Mouse (Mus musculus): ENCODE measurements around the gene Ppp2r5b. TPM values are rescaled to one million over a fixed set of nuclear protein-coding genes. Genes with fewer than 3 reads are reported as not detected.

Gene Ppp2r5b
- polyA plus RNA-seq, 1 experiment from 2014 or later, result 117 TPM

- Histone ChIP-seq H3K4me2 (ENCODE audit: low read length) (no peak overlapping the region), H3K27ac (ENCODE audit: low read length) (no peak overlapping the region), H3K9me3 (ENCODE audit: control insufficient read depth, low read length) (no peaks in the 10 kb centered on the region), H3K9ac (replicated peaks; ENCODE audit: low read depth, low read length) (no peak overlapping the region), H3K27me3 (replicated peaks; ENCODE audit: control insufficient read depth, insufficient read depth, low read length) (no peaks in the 10 kb centered on the region), H3K4me1 (replicated peaks; ENCODE audit: control insufficient read depth, insufficient read depth, low read length) (peaks cover 17% of the 10 kb centered on the region), H3K4me3 (replicated peaks; ENCODE audit: low read length) (no peak overlapping the region), H3K36me3 (ENCODE audit: control insufficient read depth, insufficient read depth) (peaks cover 13% of the 10 kb centered on the region; the same call in 1 of the 2 replicates)
- 93% methylated on average over 4 of the region's 4 CpGs for WGBS
- no peak for ATAC-seq
These were observed 5.3 kb downstream of the Ppp2r5b start for GRCm38 (mm10) chr19:6230411-6230810.

- no peak overlapping the region for H3K4me3 ChIP-seq (replicated peaks; ENCODE audit: low read length)
- H3K27me3 ChIP-seq (replicated peaks; ENCODE audit: control insufficient read depth, insufficient read depth, low read length), result no peaks in the 10 kb centered on the region
- 83% methylated on average over 4 of the region's 4 CpGs for WGBS
- no peak overlapping the region for H3K4me2 ChIP-seq (ENCODE audit: low read length)
- H3K9ac ChIP-seq (replicated peaks; ENCODE audit: low read depth, low read length), result no peak overlapping the region
- no peaks in the 10 kb centered on the region for H3K4me1 ChIP-seq (replicated peaks; ENCODE audit: control insufficient read depth, insufficient read depth, low read length)
- H3K36me3 ChIP-seq (ENCODE audit: control insufficient read depth, insufficient read depth), result peaks cover 13% of the 10 kb centered on the region; the same call in 1 of the 2 replicates
- H3K27ac ChIP-seq (ENCODE audit: low read length), result no peak overlapping the region
- ATAC-seq, result 0 out of 2 replicates have a peak, but pooled peaks have one; percentile 20
- no peaks in the 10 kb centered on the region for H3K9me3 ChIP-seq (ENCODE audit: control insufficient read depth, low read length)
These were observed 7.8 kb downstream of the Ppp2r5b start for GRCm38 (mm10) chr19:6227864-6228263.

GRCm38 (mm10) chr19:6226763-6227162 is 8.9 kb downstream of the Ppp2r5b start:
- Histone ChIP-seq H3K4me2 (ENCODE audit: low read length) (no peak overlapping the region), H3K9ac (replicated peaks; ENCODE audit: low read depth, low read length) (no peak overlapping the region), H3K4me1 (replicated peaks; ENCODE audit: control insufficient read depth, insufficient read depth, low read length) (no peaks in the 10 kb centered on the region), H3K27me3 (replicated peaks; ENCODE audit: control insufficient read depth, insufficient read depth, low read length) (no peaks in the 10 kb centered on the region), H3K4me3 (replicated peaks; ENCODE audit: low read length) (no peak overlapping the region), H3K36me3 (ENCODE audit: control insufficient read depth, insufficient read depth) (peaks cover 13% of the 10 kb centered on the region; the same call in 1 of the 2 replicates), H3K9me3 (ENCODE audit: control insufficient read depth, low read length) (no peaks in the 10 kb centered on the region), H3K27ac (ENCODE audit: low read length) (no peak overlapping the region)
- no peak for ATAC-seq
- 87% methylated on average over 14 of the region's 14 CpGs for WGBS

- no peak for ATAC-seq
- no peak within 1 kb of the TSS for H3K4me3 ChIP-seq (replicated peaks; ENCODE audit: low read length)
- no peaks in the 10 kb centered on the region for H3K27me3 ChIP-seq (replicated peaks; ENCODE audit: control insufficient read depth, insufficient read depth, low read length)
- peaks cover 11% of the 10 kb centered on the region; the same call in 1 of the 2 replicates for H3K36me3 ChIP-seq (ENCODE audit: control insufficient read depth, insufficient read depth)
- no peak within 1 kb of the TSS for H3K9ac ChIP-seq (replicated peaks; ENCODE audit: low read depth, low read length)
- no peaks in the 10 kb centered on the region for H3K9me3 ChIP-seq (ENCODE audit: control insufficient read depth, low read length)
- H3K27ac ChIP-seq (ENCODE audit: low read length), result no peak within 1 kb of the TSS
- WGBS, result 24% methylated on average over 2 of the region's 2 CpGs
- H3K4me1 ChIP-seq (replicated peaks; ENCODE audit: control insufficient read depth, insufficient read depth, low read length), result no peaks in the 10 kb centered on the region
- no peak within 1 kb of the TSS for H3K4me2 ChIP-seq (ENCODE audit: low read length)
These were observed 9.5 kb downstream of the Ppp2r5b start, which contains the start of gene Gpha2 for GRCm38 (mm10) chr19:6226135-6226534. Gene Gpha2, plus strand, starts transcription at chr19:6226380.

GRCm38 (mm10) chr19:6218606-6219005 is 17.1 kb downstream of the Ppp2r5b start:
- H3K9me3 ChIP-seq (ENCODE audit: control insufficient read depth, low read length), result no peaks in the 10 kb centered on the region
- no peak overlapping the region for H3K9ac ChIP-seq (replicated peaks; ENCODE audit: low read depth, low read length)
- no peak overlapping the region for H3K4me2 ChIP-seq (ENCODE audit: low read length)
- no peaks in the 10 kb centered on the region for H3K4me1 ChIP-seq (replicated peaks; ENCODE audit: control insufficient read depth, insufficient read depth, low read length)
- no peaks in the 10 kb centered on the region for H3K36me3 ChIP-seq (ENCODE audit: control insufficient read depth, insufficient read depth)
- no peak for ATAC-seq
- WGBS, result 67% methylated on average over 6 of the region's 6 CpGs
- no peak overlapping the region for H3K4me3 ChIP-seq (replicated peaks; ENCODE audit: low read length)
- H3K27ac ChIP-seq (ENCODE audit: low read length), result no peak overlapping the region
- no peaks in the 10 kb centered on the region for H3K27me3 ChIP-seq (replicated peaks; ENCODE audit: control insufficient read depth, insufficient read depth, low read length)

GRCm38 (mm10) chr19:6216046-6216705 is 19.5 kb downstream of the Ppp2r5b start:
- Histone ChIP-seq H3K4me2 (ENCODE audit: low read length) (no peak overlapping the region), H3K27me3 (replicated peaks; ENCODE audit: control insufficient read depth, insufficient read depth, low read length) (no peaks in the 10 kb centered on the region), H3K4me1 (replicated peaks; ENCODE audit: control insufficient read depth, insufficient read depth, low read length) (no peaks in the 10 kb centered on the region), H3K4me3 (replicated peaks; ENCODE audit: low read length) (no peak overlapping the region), H3K9me3 (ENCODE audit: control insufficient read depth, low read length) (no peaks in the 10 kb centered on the region), H3K27ac (ENCODE audit: low read length) (no peak overlapping the region), H3K36me3 (ENCODE audit: control insufficient read depth, insufficient read depth) (no peaks in the 10 kb centered on the region), H3K9ac (replicated peaks; ENCODE audit: low read depth, low read length) (no peak overlapping the region)
- ATAC-seq, result no peak
- 79% methylated on average over 6 of the region's 6 CpGs for WGBS

- Histone ChIP-seq H3K4me2 (ENCODE audit: low read length) (no peak overlapping the region), H3K27me3 (replicated peaks; ENCODE audit: control insufficient read depth, insufficient read depth, low read length) (no peaks in the 10 kb centered on the region), H3K9ac (replicated peaks; ENCODE audit: low read depth, low read length) (no peak overlapping the region), H3K36me3 (ENCODE audit: control insufficient read depth, insufficient read depth) (no peaks in the 10 kb centered on the region), H3K4me3 (replicated peaks; ENCODE audit: low read length) (no peak overlapping the region), H3K9me3 (ENCODE audit: control insufficient read depth, low read length) (no peaks in the 10 kb centered on the region), H3K27ac (ENCODE audit: low read length) (no peak overlapping the region), H3K4me1 (replicated peaks; ENCODE audit: control insufficient read depth, insufficient read depth, low read length) (no peaks in the 10 kb centered on the region)
- WGBS, result 71% methylated on average over 5 of the region's 5 CpGs
- no peak for ATAC-seq
These were observed 29.0 kb downstream of the Ppp2r5b start for GRCm38 (mm10) chr19:6206716-6207115.

- Histone ChIP-seq H3K9ac (replicated peaks; ENCODE audit: low read depth, low read length) (no peak overlapping the region), H3K27me3 (replicated peaks; ENCODE audit: control insufficient read depth, insufficient read depth, low read length) (no peaks in the 10 kb centered on the region), H3K4me2 (ENCODE audit: low read length) (no peak overlapping the region), H3K36me3 (ENCODE audit: control insufficient read depth, insufficient read depth) (no peaks in the 10 kb centered on the region), H3K4me3 (replicated peaks; ENCODE audit: low read length) (no peak overlapping the region), H3K27ac (ENCODE audit: low read length) (no peak overlapping the region), H3K9me3 (ENCODE audit: control insufficient read depth, low read length) (no peaks in the 10 kb centered on the region), H3K4me1 (replicated peaks; ENCODE audit: control insufficient read depth, insufficient read depth, low read length) (no peaks in the 10 kb centered on the region)
- WGBS, result 72% methylated on average over 2 of the region's 2 CpGs
- ATAC-seq, result no peak
These were observed 31.4 kb downstream of the Ppp2r5b start for GRCm38 (mm10) chr19:6204265-6204664.

GRCm38 (mm10) chr19:6184131-6184530 is 51.5 kb downstream of the Ppp2r5b start, which contains the start of gene Majin:
Gene Majin, plus strand, starts transcription at chr19:6184388.
- H3K36me3 ChIP-seq (ENCODE audit: control insufficient read depth, insufficient read depth), result no peaks in the 10 kb centered on the region
- H3K9me3 ChIP-seq (ENCODE audit: control insufficient read depth, low read length), result no peaks in the 10 kb centered on the region
- ATAC-seq, result no peak
- H3K9ac ChIP-seq (replicated peaks; ENCODE audit: low read depth, low read length), result no peak within 1 kb of the TSS
- no peak within 1 kb of the TSS for H3K27ac ChIP-seq (ENCODE audit: low read length)
- H3K4me3 ChIP-seq (replicated peaks; ENCODE audit: low read length), result no peak within 1 kb of the TSS
- H3K27me3 ChIP-seq (replicated peaks; ENCODE audit: control insufficient read depth, insufficient read depth, low read length), result no peaks in the 10 kb centered on the region
- WGBS, result 92% methylated on average over 23 of the region's 23 CpGs
- H3K4me2 ChIP-seq (ENCODE audit: low read length), result no peak within 1 kb of the TSS
- no peaks in the 10 kb centered on the region for H3K4me1 ChIP-seq (replicated peaks; ENCODE audit: control insufficient read depth, insufficient read depth, low read length)
